Mouse (Mus musculus): Measurements from ENCODE around the gene Klk1b27. TPM values are rescaled to one million over a fixed set of nuclear protein-coding genes. Genes with fewer than 3 reads are reported as not detected.
"Not testable (repeated sequence)": the region's sequence is repeated elsewhere in the genome, so short reads cannot be mapped to it uniquely, and the experiment has no call there.

Gene Klk1b27
- not detected for total RNA-seq (2021)
- long read RNA-seq, experiment 1 = 0 reads
- long read RNA-seq, experiment 2 = 0 reads

GRCm38 (mm10) chr7:44051990-44052389, at the start of gene Klk1b27:
Gene Klk1b27 (plus strand): TSS chr7:44052290.
- DNase-seq; intact Hi-C loops (cut with DNase I): not testable (repeated sequence)

GRCm38 (mm10) chr7:44004847-44005246, 47.2 kb upstream of the Klk1b27 start:
- DNase-seq = no peak
- intact Hi-C loops (cut with DNase I) = no loop called here

GRCm38 (mm10) chr7:44011868-44012267, 40.2 kb upstream of the Klk1b27 start, which contains the start of gene Klk1b26:
Gene Klk1b26 (plus strand): TSS chr7:44012168.
- DNase-seq; intact Hi-C loops (cut with DNase I): not testable (repeated sequence)

- intact Hi-C loops (cut with DNase I) = not testable (repeated sequence)
Observed at GRCm38 (mm10) chr7:44014666-44015065, 37.4 kb upstream of the Klk1b27 start.

GRCm38 (mm10) chr7:44015071-44015470, 37.0 kb upstream of the Klk1b27 start:
- DNase-seq = no peak
- intact Hi-C loops (cut with DNase I) = no loop called here

More at GRCm38 (mm10) chr7:44014666-44015065, 37.4 kb upstream of the Klk1b27 start:
- DNase-seq = not testable (repeated sequence)

- intact Hi-C loops (cut with DNase I) = no loop called here
Observed at GRCm38 (mm10) chr7:44072117-44072516, 20.0 kb downstream of the Klk1b27 start.

GRCm38 (mm10) chr7:44077703-44078102, 25.6 kb downstream of the Klk1b27 start:
- no peak for DNase-seq
- intact Hi-C loops (cut with DNase I) = no loop called here

More at GRCm38 (mm10) chr7:44072117-44072516, 20.0 kb downstream of the Klk1b27 start:
- no peak for DNase-seq

- no peak for DNase-seq
- intact Hi-C loops (cut with DNase I) = no loop called here
Observed at GRCm38 (mm10) chr7:44096111-44096510, 44.0 kb downstream of the Klk1b27 start.

- DNase-seq; intact Hi-C loops (cut with DNase I): not testable (repeated sequence)
Observed at GRCm38 (mm10) chr7:44102028-44102427, 49.9 kb downstream of the Klk1b27 start, which contains the start of gene Klk1b21. Gene Klk1b21 (plus strand): TSS chr7:44102328.

Other genes starting within 250 kb of the Klk1b27 start
- gene Klk7, start 241.0 kb upstream of the Klk1b27 start, total RNA-seq (2021) = not detected
- gene Klk6, start 227.8 kb upstream of the Klk1b27 start, total RNA-seq (2021) = not detected
- gene Klk5, start 210.3 kb upstream of the Klk1b27 start, total RNA-seq (2021) = not detected
- not detected for gene Klk4, start 171.1 kb upstream of the Klk1b27 start, total RNA-seq (2021)
- not detected for gene Klk15, start 118.5 kb upstream of the Klk1b27 start, total RNA-seq (2021)
- not detected for gene Klk1b8, start 101.6 kb upstream of the Klk1b27 start, total RNA-seq (2021)
- gene Klk1b1, start 85.5 kb upstream of the Klk1b27 start, total RNA-seq (2021) = not detected
- gene Klk1b9, start 76.2 kb upstream of the Klk1b27 start, total RNA-seq (2021) = not detected
- gene Klk1b11, start 56.4 kb upstream of the Klk1b27 start, total RNA-seq (2021) = not detected
- under 1 TPM; 0.43 to 0.49 TPM for gene Klk1b26, start 40.1 kb upstream of the Klk1b27 start, total RNA-seq (2021)
- not detected for gene Klk1b21, start 50.0 kb downstream of the Klk1b27 start, total RNA-seq (2021)
- gene Klk1b22, start 60.4 kb downstream of the Klk1b27 start, total RNA-seq (2021) = not detected
- gene Klk1b16, start 84.5 kb downstream of the Klk1b27 start, total RNA-seq (2021) = not detected
- not detected for gene Klk1b24, start 135.9 kb downstream of the Klk1b27 start, total RNA-seq (2021)
- gene Klk1b3, start 145.9 kb downstream of the Klk1b27 start, total RNA-seq (2021) = not detected
- not detected for gene Klk1b4, start 155.1 kb downstream of the Klk1b27 start, total RNA-seq (2021)
- gene Klk1b5, start 163.7 kb downstream of the Klk1b27 start, total RNA-seq (2021) = not detected
- gene Klk1, start 173.1 kb downstream of the Klk1b27 start, total RNA-seq (2021) = under 1 TPM in 1 of 2 experiments, not detected in 1; 0.42 TPM
- not detected for gene Gm36864, start 183.9 kb downstream of the Klk1b27 start, total RNA-seq (2021)
- under 1 TPM; 0.23 to 0.30 TPM for gene 1700028J19Rik, start 194.4 kb downstream of the Klk1b27 start, total RNA-seq (2021)
- 1 to 10 TPM; 6.3 to 8.2 TPM for gene 2410002F23Rik, start 194.4 kb downstream of the Klk1b27 start, total RNA-seq (2021)
- gene Acp4, start 205.1 kb downstream of the Klk1b27 start, total RNA-seq (2021) = not detected
- gene Gm15517, start 209.2 kb downstream of the Klk1b27 start, total RNA-seq (2021) = not detected

All from gastrocnemius, postnatal 36 days (tissue).